Mouse (Mus musculus) stomach, embryonic 14.5 days (tissue): Measurements from ENCODE around the gene Furin. TPM values are rescaled to one million over a fixed set of nuclear protein-coding genes. Genes with fewer than 3 reads are reported as not detected.

Experiments used
- ATAC-seq: fragments of 200-750 bp; cut with Nextera tagmentation; 2 replicates; pipeline ENCODE4 v1.8.0; 2017; ENCODE audit warnings: low read depth, moderate TSS enrichment; ENCODE audit not compliant: insufficient number of reproducible peaks, insufficient read depth, low FRiP score
- H3K27ac ChIP-seq: fragments of 300-500 bp; sonication (generic); 2 replicates; pipeline ENCODE4 v1.5.1; 2014; ENCODE audit warnings: mild to moderate bottlenecking, low read length, moderate library complexity, mixed read lengths
- H3K27me3 ChIP-seq: fragments of 300-500 bp; sonication (generic); 2 replicates; pipeline ENCODE4 v1.6.1; 2014; ENCODE audit warnings: low read length, control low read depth, mixed read lengths; ENCODE audit not compliant: control insufficient read depth, insufficient read depth
- H3K36me3 ChIP-seq: fragments of 300-500 bp; sonication (generic); 2 replicates; pipeline ENCODE4 v1.6.1; 2014; ENCODE audit warnings: mild to moderate bottlenecking, control low read depth, low read length, moderate library complexity, mixed read lengths; ENCODE audit not compliant: control insufficient read depth, insufficient read depth
- H3K4me1 ChIP-seq: fragments of 300-500 bp; sonication (generic); 2 replicates; pipeline ENCODE4 v1.6.1; 2014; ENCODE audit warnings: low read length, control low read depth, mixed read lengths; ENCODE audit not compliant: control insufficient read depth, insufficient read depth
- H3K4me2 ChIP-seq: fragments of 300-500 bp; sonication (generic); replicated peaks from 2 replicates; pipeline ENCODE4 v1.6.1; 2014; ENCODE audit warnings: low read depth, low read length, control low read depth
- H3K4me3 ChIP-seq: fragments of 300-500 bp; sonication (generic); 2 replicates; pipeline ENCODE4 v1.5.1; 2014; ENCODE audit warnings: low read depth, low read length, control low read depth
- H3K9ac ChIP-seq: fragments of 300-500 bp; sonication (generic); replicated peaks from 2 replicates; pipeline ENCODE4 v1.6.1; 2014; ENCODE audit warnings: low read depth, mild to moderate bottlenecking, control low read depth, low read length, moderate library complexity, mixed read lengths
- H3K9me3 ChIP-seq: fragments of 300-500 bp; sonication (generic); 2 replicates; pipeline ENCODE4 v1.6.1; 2016; ENCODE audit warnings: low read depth, low read length, control low read depth; ENCODE audit not compliant: control insufficient read depth
- WGBS: fragments of 180-500 bp; shearing (Covaris S2); extraction: QIAGEN DNeasy Blood & Tissue Kit; methylation state at CpG from one replicate; pipeline ENCODE4 v1.1.7; 2014; 5-methylcytosine and 5-hydroxymethylcytosine counted together
- polyA plus RNA-seq: library from polyadenylated mRNA; unstranded; fragments of >200 nt; fragmentation: Nextera tagmentation; extraction: Ambion mirVana; gene quantifications from 2 replicates; pipeline ENCODE4 v1.2.1, GENCODE M21; 2014

Gene Furin
- polyA plus RNA-seq, 1 experiment from 2014 or later: 12.4 TPM

GRCm38 (mm10) chr7:80412781-80413180 lies 7.5 kb upstream of the Furin start:
- no peak overlapping the region for H3K9ac ChIP-seq
- no peak overlapping the region for H3K4me3 ChIP-seq
- H3K9me3 ChIP-seq: no peaks in the 10 kb centered on the region
- WGBS: 64% methylated on average over 5 of the region's 5 CpGs
- H3K4me1 ChIP-seq: no peaks in the 10 kb centered on the region
- H3K27ac ChIP-seq: no peak overlapping the region
- H3K4me2 ChIP-seq: no peak overlapping the region
- no peaks in the 10 kb centered on the region for H3K27me3 ChIP-seq
- H3K36me3 ChIP-seq: no peaks in the 10 kb centered on the region
- no peak for ATAC-seq

- no peak overlapping the region for H3K27ac ChIP-seq
- no peak overlapping the region for H3K4me2 ChIP-seq
- H3K27me3 ChIP-seq: no peaks in the 10 kb centered on the region
- no peaks in the 10 kb centered on the region for H3K36me3 ChIP-seq
- H3K4me3 ChIP-seq: no peak overlapping the region
- H3K9me3 ChIP-seq: no peaks in the 10 kb centered on the region
- H3K4me1 ChIP-seq: no peaks in the 10 kb centered on the region
- no peak overlapping the region for H3K9ac ChIP-seq
- ATAC-seq: no peak
- 79% methylated on average over 10 of the region's 10 CpGs for WGBS
These were observed 7.0 kb upstream of the Furin start for GRCm38 (mm10) chr7:80412279-80412678.

- no peak overlapping the region for H3K27ac ChIP-seq
- 0 out of 2 replicates have a peak, but pooled peaks cover 3% of the 10 kb centered on the region for H3K4me1 ChIP-seq
- H3K9me3 ChIP-seq: no peaks in the 10 kb centered on the region
- H3K4me3 ChIP-seq: no peak overlapping the region
- H3K9ac ChIP-seq: no peak overlapping the region
- no peaks in the 10 kb centered on the region for H3K36me3 ChIP-seq
- no peak overlapping the region for H3K4me2 ChIP-seq
- no peak for ATAC-seq
- no peaks in the 10 kb centered on the region for H3K27me3 ChIP-seq
- 77% methylated on average over 9 of the region's 9 CpGs for WGBS
These were observed 5.1 kb upstream of the Furin start for GRCm38 (mm10) chr7:80410380-80410779.

GRCm38 (mm10) chr7:80407712-80408111 lies 2.5 kb upstream of the Furin start:
- Histone ChIP-seq H3K4me2 (no peak overlapping the region), H3K4me3 (no peak overlapping the region), H3K9ac (no peak overlapping the region), H3K36me3 (no peaks in the 10 kb centered on the region), H3K27me3 (no peaks in the 10 kb centered on the region), H3K27ac (no peak overlapping the region), H3K4me1 (0 out of 2 replicates have a peak, but pooled peaks cover 3% of the 10 kb centered on the region), H3K9me3 (no peaks in the 10 kb centered on the region)
- WGBS: 67% methylated on average over 9 of the region's 9 CpGs
- 0 out of 2 replicates have a peak, but pooled peaks have one; percentile 57 for ATAC-seq

- H3K4me3 ChIP-seq: no peak overlapping the region
- no peak for ATAC-seq
- no peak overlapping the region for H3K27ac ChIP-seq
- no peaks in the 10 kb centered on the region for H3K9me3 ChIP-seq
- H3K4me1 ChIP-seq: peaks cover 8% of the 10 kb centered on the region
- no peak overlapping the region for H3K4me2 ChIP-seq
- WGBS: 76% methylated on average over 3 of the region's 3 CpGs
- no peaks in the 10 kb centered on the region for H3K27me3 ChIP-seq
- H3K9ac ChIP-seq: no peak overlapping the region
- no peaks in the 10 kb centered on the region for H3K36me3 ChIP-seq
These were observed 950 bp upstream of the Furin start for GRCm38 (mm10) chr7:80406186-80406585.

- Histone ChIP-seq H3K27me3 (no peaks in the 10 kb centered on the region), H3K36me3 (no peaks in the 10 kb centered on the region), H3K9me3 (no peaks in the 10 kb centered on the region), H3K4me3 (no peak overlapping the region), H3K4me1 (peaks cover 21% of the 10 kb centered on the region), H3K4me2 (no peak overlapping the region), H3K9ac (no peak overlapping the region), H3K27ac (no peak overlapping the region)
- 59% methylated on average over 7 of the region's 7 CpGs for WGBS
- no peak for ATAC-seq
These were observed 938 bp downstream of the Furin start for GRCm38 (mm10) chr7:80404101-80404894.

GRCm38 (mm10) chr7:80403551-80403950 lies 1.7 kb downstream of the Furin start:
- H3K9me3 ChIP-seq: no peaks in the 10 kb centered on the region
- 33% methylated on average over 9 of the region's 9 CpGs for WGBS
- no peaks in the 10 kb centered on the region for H3K27me3 ChIP-seq
- H3K9ac ChIP-seq: 0 out of 2 replicates have a peak overlapping the region, but pooled peaks have one; percentile 95
- H3K27ac ChIP-seq: 0 out of 2 replicates have a peak overlapping the region, but pooled peaks have one; percentile 2
- H3K4me3 ChIP-seq: peak overlapping the region; percentile 85
- H3K36me3 ChIP-seq: no peaks in the 10 kb centered on the region
- H3K4me2 ChIP-seq: peak overlapping the region; percentile 86
- peaks cover 21% of the 10 kb centered on the region for H3K4me1 ChIP-seq
- no peak for ATAC-seq

GRCm38 (mm10) chr7:80402651-80403321 lies 2.5 kb downstream of the Furin start:
- peak; percentile 53 for ATAC-seq
- H3K27me3 ChIP-seq: no peaks in the 10 kb centered on the region
- H3K4me1 ChIP-seq: peaks cover 21% of the 10 kb centered on the region
- peak overlapping the region; percentile 86 for H3K4me2 ChIP-seq
- H3K27ac ChIP-seq: peak overlapping the region; percentile 81
- 1% methylated on average over 60 of the region's 92 CpGs for WGBS
- peak overlapping the region; percentile 85 for H3K4me3 ChIP-seq
- peaks cover under 1% of the 10 kb centered on the region; the same call in 1 of the 2 replicates for H3K36me3 ChIP-seq
- no peaks in the 10 kb centered on the region for H3K9me3 ChIP-seq
- H3K9ac ChIP-seq: peak overlapping the region; percentile 95
